Mouse (Mus musculus) spleen, postnatal 0 days (tissue): ENCODE data around the gene Swap70. TPM values are rescaled to one million over a fixed set of nuclear protein-coding genes. Genes with fewer than 3 reads are reported as not detected.

Source experiments
- polyA plus RNA-seq: library from polyadenylated mRNA; unstranded; fragments of >200 nt; fragmentation: Nextera tagmentation; extraction: Ambion mirVana; gene quantifications from 2 replicates; pipeline ENCODE4 v1.2.1, GENCODE M21; 2015

The Swap70 gene
- 17.6 and 22.1 TPM in 2 replicates for polyA plus RNA-seq

DNA sequence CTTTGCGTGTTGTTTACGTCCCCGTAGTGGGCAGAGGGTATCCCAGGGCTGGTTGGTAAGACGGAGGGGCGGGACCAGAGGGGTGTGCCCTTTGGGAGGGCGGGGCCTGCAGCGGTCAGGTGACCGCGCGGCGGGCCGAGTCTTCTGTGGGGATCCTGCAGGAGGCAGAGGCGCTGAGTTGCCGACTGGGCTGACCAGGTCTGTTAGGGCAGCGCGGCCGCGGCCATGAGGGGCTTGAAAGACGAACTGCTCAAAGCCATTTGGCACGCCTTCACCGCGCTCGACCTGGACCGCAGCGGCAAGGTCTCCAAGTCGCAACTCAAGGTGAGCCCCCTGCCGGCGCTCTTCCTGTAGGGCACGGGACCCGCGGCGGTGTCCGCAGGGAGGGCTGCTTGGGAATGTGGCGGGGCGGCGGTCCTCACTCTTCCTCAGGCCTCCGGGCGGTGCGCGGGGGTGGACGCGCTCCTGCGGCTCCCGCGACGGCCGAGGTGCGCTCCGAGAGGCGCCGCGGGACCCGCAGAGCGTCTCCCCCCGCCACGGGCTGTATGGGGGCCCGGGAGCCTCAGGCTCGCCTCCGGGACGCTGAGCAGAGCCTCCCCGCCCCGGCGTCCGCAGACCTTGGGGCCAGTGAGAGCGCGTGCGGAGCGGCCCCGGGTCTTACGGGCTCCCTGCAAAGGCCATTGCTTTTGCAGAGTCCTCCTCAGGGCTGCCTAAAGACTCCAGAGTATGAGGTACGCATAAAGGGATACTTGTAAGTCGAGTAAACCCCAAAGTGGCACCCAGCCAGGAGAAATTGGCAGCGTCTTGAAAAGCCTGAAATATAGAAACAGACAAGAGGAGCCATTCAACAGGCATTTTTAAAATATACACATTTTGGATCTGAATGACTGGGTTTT is at the start of gene Swap70:
Gene Swap70 (plus strand): TSS at position 126 of the 896 bp plus-strand sequence.

Other genes starting within 250 kb of the Swap70 start
- 37.3 and 38.0 TPM in 2 replicates for gene Tmem41b, start 234.8 kb upstream of the Swap70 start, polyA plus RNA-seq
- gene Ipo7, start 203.4 kb upstream of the Swap70 start, polyA plus RNA-seq = 18.8 and 19.5 TPM in 2 replicates
- 9.4 and 10.1 TPM in 2 replicates for gene Zfp143, start 160.5 kb upstream of the Swap70 start, polyA plus RNA-seq
- gene Wee1, start 99.7 kb upstream of the Swap70 start, polyA plus RNA-seq = 11.0 and 11.7 TPM in 2 replicates